Mouse (Mus musculus): ENCODE measurements around the gene Naa80.

DNA sequence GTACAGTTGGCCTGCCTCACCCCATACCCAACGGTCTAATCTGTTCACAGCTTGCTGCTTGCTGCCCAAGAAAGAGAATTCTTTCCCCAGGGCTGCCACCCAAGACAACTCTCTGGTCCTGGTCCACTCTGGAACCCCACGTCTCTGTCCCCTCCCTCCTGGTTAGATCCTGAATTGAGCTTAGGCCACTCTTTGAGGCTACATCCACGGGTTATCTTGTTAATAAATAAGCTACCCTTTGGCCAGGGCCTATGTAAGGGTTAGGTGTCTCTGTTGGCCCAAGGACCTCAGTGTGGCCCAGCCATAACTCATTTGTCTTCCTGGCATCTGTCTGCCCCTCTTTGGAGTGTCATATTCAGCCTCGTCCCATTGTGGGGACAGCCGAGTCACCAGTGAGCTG, 19.7 kb downstream of the Naa80 start:
- TF ChIP-seq GATA1 (IDR thresholded peaks at IDR 0.05; ENCODE audit: borderline replicate concordance, low read length) (no peak), FLI1 (IDR thresholded peaks at IDR 0.05; ENCODE audit: low read length) (no peak)

Measured in megakaryocyte, embryonic 14.5 days (primary cell).